ENCODE assay signal across 9 mouse cellular contexts in the genomic region with DNA sequence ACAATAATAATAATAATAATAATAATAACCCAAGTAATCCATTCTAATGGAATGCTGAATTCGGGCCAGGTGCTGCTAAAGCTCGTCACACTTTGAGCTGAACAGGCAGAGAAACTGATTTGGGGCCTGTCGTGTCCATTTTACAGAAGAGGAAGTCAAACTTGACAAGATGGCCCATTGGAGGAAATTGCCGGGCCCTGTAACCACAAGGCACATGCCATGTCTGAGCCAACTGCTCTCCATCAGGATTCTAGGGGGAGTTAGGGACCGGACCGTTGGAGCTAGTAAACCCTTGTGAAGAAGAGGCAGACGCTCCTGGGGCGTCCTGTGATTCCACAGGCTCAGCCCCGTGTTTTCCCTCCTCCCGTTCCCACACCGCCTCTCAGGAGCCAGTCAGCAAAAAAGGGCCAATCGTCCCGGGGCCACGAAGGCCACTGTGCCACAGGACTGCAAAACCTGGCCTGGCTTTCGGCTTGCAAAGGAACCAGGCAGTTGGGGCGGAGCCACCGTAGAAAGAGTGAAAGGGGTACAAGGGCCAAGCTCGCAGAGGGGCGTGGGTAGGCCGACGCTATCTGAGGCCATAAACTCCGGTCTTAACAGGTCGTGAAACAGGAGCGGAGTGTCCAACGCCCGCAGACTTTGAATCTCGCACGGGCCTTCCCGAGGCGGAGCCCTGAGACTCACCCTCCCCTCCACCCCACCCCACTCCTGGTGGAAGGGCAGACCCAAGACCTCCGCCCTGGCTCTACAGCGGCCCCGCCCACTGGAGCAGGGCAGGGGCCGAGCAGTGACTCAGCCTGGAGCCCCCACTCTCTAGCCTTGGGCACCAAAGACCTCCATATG. TPM values are rescaled to one million over a fixed set of nuclear protein-coding genes. Genes with fewer than 3 reads are reported as not detected.
DNase-seq lines count a peak whose midpoint lies in the region; ATAC-seq lines count a peak whose summit lies in the region.
"Had no signal": no experiment of that assay in that cellular context is flagged by ENCODE, and none has a peak within 500 bp of the region (broad histone marks: within the 10 kb centered on the region; RNA-seq: fewer than 3 reads in every experiment).

No protein-coding gene starts in this region.

- 4% methylated on average over 34 of the region's 34 CpGs for WGBS in lung, embryonic 15.5 days

- peaks cover 38% of the 10 kb centered on the region for H3K4me1 ChIP-seq in lung, embryonic 15.5 days

- H3K9me3 ChIP-seq in lung, embryonic 15.5 days = no peaks in the 10 kb centered on the region

- intact Hi-C loops in gastrocnemius, postnatal 14 days (cut with DNase I; ENCODE audit: low total_unique reads) = no loop called here

- H3K27ac ChIP-seq in lung, embryonic 15.5 days = peak overlapping the region; percentile 66

- H3K9ac ChIP-seq in lung, embryonic 15.5 days = peak overlapping the region; percentile 53

- H3K4me2 ChIP-seq in lung, embryonic 15.5 days = peak overlapping the region; percentile 61

- H3K4me3 ChIP-seq in lung, embryonic 15.5 days = peak overlapping the region; percentile 48

- H3K27me3 ChIP-seq in lung, embryonic 15.5 days = peaks cover 44% of the 10 kb centered on the region

- H3K36me3 ChIP-seq in lung, embryonic 15.5 days = no peaks in the 10 kb centered on the region

- no peak; the same call in 1 of the 2 replicates for ATAC-seq in cerebellum, adult (ENCODE audit: insufficient number of reproducible peaks, low FRiP score, low TSS enrichment)
- ATAC-seq in lung, embryonic 15.5 days (ENCODE audit: borderline replicate concordance, extremely low read depth, low FRiP score, low TSS enrichment) = peak; percentile 57

- peak; percentile 40 to 43 for DNase-seq in cerebellum, postnatal 10 days
- peak; percentile 82 to 84 for DNase-seq in adrenal gland, postnatal 36 days
- peak; percentile 59 for DNase-seq in gastrocnemius, postnatal 14 days
- peak; percentile 80 to 86 for DNase-seq in kidney, adult 8-10 months
- DNase-seq in retina, embryonic 14.5 days (ENCODE audit: low spot score) = peak; percentile 78
- no peak for DNase-seq in layer of hippocampus, adult 8-10 months (ENCODE audit: low spot score in 2 of 2)

RNA-seq across cellular contexts. Expression of gene Krt8, which starts 1.4 kb away (rescaled TPM):
- total RNA-seq in adrenal gland, postnatal 36 days (2021) = 1 to 10 TPM in 1 of 2 experiments, under 1 TPM in 1; 0.46 to 1.9 TPM
- total RNA-seq in gastrocnemius, postnatal 14 days (2021) = under 1 TPM; 0.49 to 0.92 TPM
- polyA plus RNA-seq in lung, embryonic 15.5 days (2015; fragmentation: Nextera tagmentation; extraction: Ambion mirVana) = 307 and 345 TPM in 2 replicates
- total RNA-seq in layer of hippocampus, adult 8-10 months (2022) = under 1 TPM in 3 of 4 experiments, not detected in 1; 0.22 to 0.56 (median 0.43) TPM

RNA-seq across cellular contexts. Expression of gene Krt18, which starts 25.1 kb away (rescaled TPM):
- total RNA-seq in adrenal gland, postnatal 36 days (2021) = 1 to 10 TPM in 1 of 2 experiments, under 1 TPM in 1; 0.76 to 3.3 TPM
- 1 to 10 TPM in 1 of 2 experiments, under 1 TPM in 1; 0.42 to 1.6 TPM for total RNA-seq in gastrocnemius, postnatal 14 days (2021)
- 221 and 264 TPM in 2 replicates for polyA plus RNA-seq in lung, embryonic 15.5 days (2015; fragmentation: Nextera tagmentation; extraction: Ambion mirVana)
- total RNA-seq in layer of hippocampus, adult 8-10 months (2022) = 1 to 10 TPM in 2 of 4 experiments, under 1 TPM in 1, not detected in 1; 0.23 to 2.4 (median 2.3) TPM

RNA-seq across cellular contexts. Expression of gene Krt78, which starts 48.8 kb away (rescaled TPM):
- not detected for total RNA-seq in adrenal gland, postnatal 36 days (2021)
- not detected for total RNA-seq in gastrocnemius, postnatal 14 days (2021)
- polyA plus RNA-seq in lung, embryonic 15.5 days (2015; fragmentation: Nextera tagmentation; extraction: Ambion mirVana) = 0.22 TPM in 1 of 2 replicates, not detected in the other
- total RNA-seq in layer of hippocampus, adult 8-10 months (2022) = not detected
- total RNA-seq: gastrocnemius, postnatal 4 days had no signal

Comparison
In these comparisons a context has a peak if more than half of its experiments do, and no peak if none do; other contexts are left out.
1. DNase-seq: peak in cerebellum, postnatal 10 days (2 of 2), adrenal gland, postnatal 36 days (2 of 2), gastrocnemius, postnatal 14 days (single experiment), kidney, adult 8-10 months (2 of 2) and retina, embryonic 14.5 days (single experiment); none in layer of hippocampus, adult 8-10 months (0 of 2).